Mouse (Mus musculus): Measurements from ENCODE around the gene Sumo1. TPM values are rescaled to one million over a fixed set of nuclear protein-coding genes. Genes with fewer than 3 reads are reported as not detected.

Sumo1 gene
- polyA plus RNA-seq (2015; fragmentation: Nextera tagmentation; extraction: Ambion mirVana), result 414 and 416 TPM in 2 replicates

DNA sequence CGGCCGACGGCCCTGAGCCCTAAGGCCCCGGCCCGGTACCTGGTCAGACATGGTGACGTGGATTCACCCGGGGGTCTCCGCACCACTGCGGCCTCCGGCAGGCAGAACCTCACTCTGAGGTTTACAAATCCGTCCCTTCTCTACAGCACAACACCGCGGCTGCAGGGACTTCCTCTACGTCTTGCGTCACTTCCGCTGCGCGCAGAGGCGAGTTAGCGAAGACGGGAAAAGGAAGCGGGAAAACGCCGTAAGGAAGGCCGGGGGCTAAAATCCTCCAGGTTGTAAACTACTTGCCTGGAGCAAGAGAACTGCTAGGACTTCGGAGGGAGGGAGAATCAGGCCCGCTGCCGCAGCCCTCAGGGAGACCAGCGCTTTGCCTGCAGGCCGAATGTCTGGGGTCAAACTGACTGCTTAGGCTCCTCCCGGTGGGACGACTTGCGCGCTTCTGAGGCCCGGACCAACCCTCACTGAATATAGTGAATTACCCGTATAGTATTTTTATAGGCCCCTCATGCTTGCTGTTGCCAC, at the start of gene Sumo1:
Sumo1 (minus strand) TSS at position 194 of the 528 bp plus-strand sequence.
- DNase-seq (ENCODE audit: low spot score) (peak; percentile 96), ATAC-seq (replicated peaks; ENCODE audit: low FRiP score, low read depth) (peak; percentile 90)
- peak within 1 kb of the TSS; percentile 99 for H3K9ac ChIP-seq (ENCODE audit: low read depth, low read length)
- peak within 1 kb of the TSS; percentile 71 for H3K4me2 ChIP-seq (ENCODE audit: low read length)
- H3K9me3 ChIP-seq (replicated peaks; ENCODE audit: low read length), result no peaks in the 10 kb centered on the region
- H3K27ac ChIP-seq, result peak within 1 kb of the TSS; percentile 98
- H3K27me3 ChIP-seq (ENCODE audit: insufficient read depth, low read length), result no peaks in the 10 kb centered on the region
- no peaks in the 10 kb centered on the region for H3K4me1 ChIP-seq (replicated peaks; ENCODE audit: insufficient read depth, low read length)
- 0 out of 2 replicates have a peak, but pooled peaks cover 8% of the 10 kb centered on the region for H3K36me3 ChIP-seq (ENCODE audit: insufficient read depth, low read length)
- H3K4me3 ChIP-seq (replicated peaks; ENCODE audit: low read depth, low read length), result peak within 1 kb of the TSS; percentile 98
- no peak for TF ChIP-seq CTCF (IDR thresholded peaks at IDR 0.05; ENCODE audit: low read depth)
- 0% methylated on average over 36 of the region's 36 CpGs for WGBS

GRCm38 (mm10) chr1:59719900-59720299, 49.3 kb upstream of the Sumo1 start:
- Histone ChIP-seq H3K27ac (no peak overlapping the region), H3K4me3 (replicated peaks; ENCODE audit: low read depth, low read length) (no peak overlapping the region), H3K9ac (ENCODE audit: low read depth, low read length) (no peak overlapping the region), H3K27me3 (ENCODE audit: insufficient read depth, low read length) (no peaks in the 10 kb centered on the region), H3K9me3 (replicated peaks; ENCODE audit: low read length) (no peaks in the 10 kb centered on the region), H3K4me1 (replicated peaks; ENCODE audit: insufficient read depth, low read length) (no peaks in the 10 kb centered on the region), H3K36me3 (ENCODE audit: insufficient read depth, low read length) (peaks cover 10% of the 10 kb centered on the region), H3K4me2 (ENCODE audit: low read length) (no peak overlapping the region)
- DNase-seq (ENCODE audit: low spot score) (peak; percentile 89), ATAC-seq (replicated peaks; ENCODE audit: low FRiP score, low read depth) (no peak)
- peak; percentile 76 for TF ChIP-seq CTCF (IDR thresholded peaks at IDR 0.05; ENCODE audit: low read depth)
- 44% methylated on average over 4 of the region's 4 CpGs for WGBS

DNA sequence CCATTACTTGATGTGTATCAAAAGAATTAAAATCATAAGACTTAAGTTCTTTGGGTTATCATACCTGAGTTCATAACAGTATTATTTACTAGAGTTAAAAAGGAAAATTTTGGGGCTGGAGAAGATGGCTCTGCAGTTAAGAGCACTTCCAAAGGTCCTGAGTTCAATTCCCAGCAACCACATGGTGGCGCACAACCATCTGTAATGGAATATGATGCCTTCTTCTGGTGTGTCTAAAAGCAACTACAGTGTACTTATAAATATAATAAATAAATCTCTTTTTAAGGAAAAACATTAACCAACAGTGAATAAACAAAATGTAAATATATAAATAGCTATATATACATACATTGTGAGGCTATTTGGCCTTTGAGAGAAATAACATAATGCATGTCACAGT, 31.1 kb upstream of the Sumo1 start:
- no peak overlapping the region for H3K9ac ChIP-seq (ENCODE audit: low read depth, low read length)
- ATAC-seq (replicated peaks; ENCODE audit: low FRiP score, low read depth) (no peak), DNase-seq (ENCODE audit: low spot score) (no peak)
- no peak overlapping the region for H3K4me3 ChIP-seq (replicated peaks; ENCODE audit: low read depth, low read length)
- H3K36me3 ChIP-seq (ENCODE audit: insufficient read depth, low read length), result peaks cover 59% of the 10 kb centered on the region
- no peaks in the 10 kb centered on the region for H3K9me3 ChIP-seq (replicated peaks; ENCODE audit: low read length)
- TF ChIP-seq CTCF (IDR thresholded peaks at IDR 0.05; ENCODE audit: low read depth), result peak; percentile 51
- no peak overlapping the region for H3K27ac ChIP-seq
- H3K27me3 ChIP-seq (ENCODE audit: insufficient read depth, low read length), result no peaks in the 10 kb centered on the region
- no peaks in the 10 kb centered on the region for H3K4me1 ChIP-seq (replicated peaks; ENCODE audit: insufficient read depth, low read length)
- 97% methylated on average over 1 of the region's 1 CpGs for WGBS
- no peak overlapping the region for H3K4me2 ChIP-seq (ENCODE audit: low read length)

GRCm38 (mm10) chr1:59698207-59698606, 27.6 kb upstream of the Sumo1 start:
- no peak overlapping the region for H3K27ac ChIP-seq
- no peak overlapping the region for H3K4me3 ChIP-seq (replicated peaks; ENCODE audit: low read depth, low read length)
- H3K27me3 ChIP-seq (ENCODE audit: insufficient read depth, low read length), result no peaks in the 10 kb centered on the region
- WGBS, result 93% methylated on average over 3 of the region's 3 CpGs
- no peaks in the 10 kb centered on the region for H3K9me3 ChIP-seq (replicated peaks; ENCODE audit: low read length)
- no peaks in the 10 kb centered on the region for H3K4me1 ChIP-seq (replicated peaks; ENCODE audit: insufficient read depth, low read length)
- no peak for ATAC-seq (replicated peaks; ENCODE audit: low FRiP score, low read depth)
- TF ChIP-seq CTCF (IDR thresholded peaks at IDR 0.05; ENCODE audit: low read depth), result no peak
- peaks cover 46% of the 10 kb centered on the region for H3K36me3 ChIP-seq (ENCODE audit: insufficient read depth, low read length)
- no peak overlapping the region for H3K4me2 ChIP-seq (ENCODE audit: low read length)
- H3K9ac ChIP-seq (ENCODE audit: low read depth, low read length), result no peak overlapping the region
- no peak for DNase-seq (ENCODE audit: low spot score)

- no peak overlapping the region for H3K27ac ChIP-seq
- no peaks in the 10 kb centered on the region for H3K27me3 ChIP-seq (ENCODE audit: insufficient read depth, low read length)
- no peaks in the 10 kb centered on the region for H3K9me3 ChIP-seq (replicated peaks; ENCODE audit: low read length)
- H3K4me3 ChIP-seq (replicated peaks; ENCODE audit: low read depth, low read length), result no peak overlapping the region
- ATAC-seq (replicated peaks; ENCODE audit: low FRiP score, low read depth) (no peak), DNase-seq (ENCODE audit: low spot score) (no peak)
- 83% methylated on average over 5 of the region's 5 CpGs for WGBS
- peaks cover 46% of the 10 kb centered on the region for H3K36me3 ChIP-seq (ENCODE audit: insufficient read depth, low read length)
- no peak overlapping the region for H3K9ac ChIP-seq (ENCODE audit: low read depth, low read length)
- H3K4me2 ChIP-seq (ENCODE audit: low read length), result no peak overlapping the region
- TF ChIP-seq CTCF (IDR thresholded peaks at IDR 0.05; ENCODE audit: low read depth), result no peak
- H3K4me1 ChIP-seq (replicated peaks; ENCODE audit: insufficient read depth, low read length), result no peaks in the 10 kb centered on the region
Observed at GRCm38 (mm10) chr1:59697751-59698150, 27.1 kb upstream of the Sumo1 start.

GRCm38 (mm10) chr1:59690467-59690866, 19.8 kb upstream of the Sumo1 start:
- Histone ChIP-seq H3K4me1 (replicated peaks; ENCODE audit: insufficient read depth, low read length) (peaks cover 10% of the 10 kb centered on the region; the same call in 1 of the 2 replicates), H3K4me2 (ENCODE audit: low read length) (no peak overlapping the region), H3K27ac (no peak overlapping the region), H3K27me3 (ENCODE audit: insufficient read depth, low read length) (no peaks in the 10 kb centered on the region), H3K4me3 (replicated peaks; ENCODE audit: low read depth, low read length) (no peak overlapping the region), H3K9me3 (replicated peaks; ENCODE audit: low read length) (no peaks in the 10 kb centered on the region), H3K9ac (ENCODE audit: low read depth, low read length) (no peak overlapping the region), H3K36me3 (ENCODE audit: insufficient read depth, low read length) (peaks cover 10% of the 10 kb centered on the region; the same call in 1 of the 2 replicates)
- TF ChIP-seq CTCF (IDR thresholded peaks at IDR 0.05; ENCODE audit: low read depth), result 0 out of 2 replicates have a peak, but pooled peaks have one; percentile 7
- 88% methylated on average over 5 of the region's 5 CpGs for whole genome bisulfite sequencing
- no peak for ATAC-seq (replicated peaks; ENCODE audit: low FRiP score, low read depth)
- DNase-seq (ENCODE audit: low spot score), result no peak
